Mouse (Mus musculus) heart, adult 2 months (tissue): Measurements from ENCODE around the gene Tyk2. TPM values are rescaled to one million over a fixed set of nuclear protein-coding genes. Genes with fewer than 3 reads are reported as not detected.
A peak's percentile ranks its signal among the peaks of the same experiment; 100 is the strongest.

Source experiments
- DNase-seq, 2 experiments: peaks; one replicate each; pipeline ENCODE4 v3.0.0; 2021
- H3K27ac ChIP-seq: fragments of 200-600 bp; 2 replicates; pipeline ENCODE4 v1.8.1; 2022
- H3K27me3 ChIP-seq: fragments of 200-500 bp; 2 replicates; pipeline ENCODE4 v1.6.1; 2012; ENCODE audit warnings: mild to moderate bottlenecking, low read length, inconsistent platforms, mixed read lengths; ENCODE audit not compliant: control insufficient read depth, insufficient read depth
- H3K36me3 ChIP-seq: fragments of 200-500 bp; 2 replicates; pipeline ENCODE4 v1.6.1; 2012; ENCODE audit warnings: low read length, inconsistent platforms; ENCODE audit not compliant: control insufficient read depth, insufficient read depth
- H3K4me1 ChIP-seq: fragments of 200-500 bp; 2 replicates; pipeline ENCODE4 v1.6.1; 2011; ENCODE audit warnings: low read length; ENCODE audit not compliant: control insufficient read depth, insufficient read depth
- H3K4me3 ChIP-seq: fragments of 200-600 bp; 2 replicates; pipeline ENCODE4 v1.8.1; 2022
- H3K79me2 ChIP-seq: fragments of 200-500 bp; replicated peaks from 2 replicates; pipeline ENCODE4 v1.6.1; 2012; ENCODE audit warnings: mild to moderate bottlenecking, inconsistent platforms, low read length, moderate library complexity, mixed read lengths; ENCODE audit not compliant: control insufficient read depth, insufficient read depth
- H3K9ac ChIP-seq: fragments of 200-500 bp; 2 replicates; pipeline ENCODE4 v1.6.1; 2012; ENCODE audit warnings: low read depth, mild to moderate bottlenecking, control low read depth, inconsistent platforms, low read length, mixed read lengths
- CTCF ChIP-seq: fragments of 200-600 bp; IDR thresholded peaks from 2 replicates; pipeline ENCODE4 v1.8.1; 2022; ENCODE audit warnings: antibody characterized with exemption, mild to moderate bottlenecking, moderate library complexity
- EP300 ChIP-seq: fragments of 200-500 bp; IDR thresholded peaks from 2 replicates; pipeline ENCODE4 v1.6.1; 2011; ENCODE audit warnings: low read depth, low read length, control low read depth; ENCODE audit not compliant: insufficient read depth
- POLR2A ChIP-seq: fragments of 200-500 bp; IDR thresholded peaks from 2 replicates; pipeline ENCODE4 v1.6.1; 2011; ENCODE audit warnings: mild to moderate bottlenecking, low read depth, low read length, control low read depth; ENCODE audit not compliant: insufficient read depth
- WGBS: fragments of 180-500 bp; shearing (Covaris S2); methylation state at CpG from one replicate; pipeline ENCODE4 v1.1.7; 2018; 5-methylcytosine and 5-hydroxymethylcytosine counted together
- intact Hi-C: fragments of 180-260 bp; cut with DNase I; formaldehyde crosslinking; loops from one replicate; pipeline ENCODE4 v1.15.1; 2025
- polyA plus RNA-seq: library from polyadenylated mRNA; depleted of rRNA; stranded (reverse); fragments of >200 nt; gene quantifications from 2 replicates; pipeline ENCODE4 v1.2.3, GENCODE M21; 2012
- total RNA-seq, 2 experiments: library from RNA; stranded (reverse); gene quantifications; 2 replicates each; pipeline ENCODE4 v1.2.3; 2021

The Tyk2 gene
- total and polyA plus RNA-seq, 3 experiments: 7.3 to 13.5 (median 8.1) TPM

DNA sequence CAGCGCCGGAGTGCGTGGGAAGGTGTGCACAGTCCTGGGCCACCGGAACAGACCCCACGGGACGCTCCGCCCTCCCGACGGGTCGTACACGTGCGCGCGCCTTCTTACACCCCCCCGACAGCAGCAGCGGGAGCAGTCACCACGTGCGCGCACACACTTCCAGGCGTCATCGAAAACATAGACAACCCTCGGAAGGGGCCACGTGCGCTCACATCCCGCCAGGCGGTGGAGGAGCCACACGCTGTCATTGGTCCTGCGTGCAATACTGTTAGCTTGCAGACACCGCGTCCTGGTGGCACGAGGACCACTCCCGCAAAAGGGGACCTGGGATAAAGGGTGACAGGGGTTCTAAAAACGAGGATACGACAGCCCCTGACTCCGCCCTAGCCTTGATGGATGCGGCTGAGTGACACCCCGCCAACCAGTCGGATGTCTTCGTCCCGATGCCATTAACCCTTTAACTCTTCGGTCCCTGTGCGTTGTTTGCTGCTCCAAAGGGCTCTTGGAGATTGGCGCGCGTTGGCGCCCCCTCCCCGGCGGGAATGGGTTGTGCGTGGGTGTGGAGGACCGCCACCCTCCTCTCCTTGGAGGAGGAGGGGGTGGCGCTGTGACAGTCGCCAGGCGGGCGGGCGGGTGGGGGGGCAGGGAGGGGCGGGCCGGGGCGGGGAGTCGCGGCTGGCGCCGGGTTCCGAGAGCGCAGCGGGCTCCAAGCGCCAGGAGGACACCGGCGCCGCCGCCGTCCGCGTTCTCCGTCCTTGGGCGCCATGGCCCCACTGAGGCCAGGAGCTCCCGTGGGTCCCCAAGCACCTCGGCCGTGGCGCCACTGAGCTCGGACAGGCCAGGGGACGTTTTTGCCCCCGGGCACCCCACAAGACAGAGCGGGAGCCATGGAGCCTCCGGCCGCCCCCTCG, 34.3 kb upstream of the Tyk2 start, which contains the start of gene Pde4a:
Pde4a (plus strand) TSS at position 674 of the 911 bp plus-strand sequence.
- peak within 1 kb of the TSS; percentile 31; the same call in 1 of the 2 replicates for H3K27ac ChIP-seq
- peak; percentile 49 to 56 for DNase-seq
- H3K4me1 ChIP-seq: peaks cover 16% of the 10 kb centered on the region
- peak within 1 kb of the TSS; percentile 81 for H3K9ac ChIP-seq
- no peaks in the 10 kb centered on the region for H3K27me3 ChIP-seq
- intact Hi-C loops: no loop called here
- TF ChIP-seq POLR2A: peak; percentile 45; the same call in 1 of the 2 replicates
- TF ChIP-seq EP300: no peak
- no peak for TF ChIP-seq CTCF
- H3K4me3 ChIP-seq: peak within 1 kb of the TSS; percentile 58
- under 1% methylated on average over 78 of the region's 86 CpGs for WGBS
- no peaks in the 10 kb centered on the region for H3K79me2 ChIP-seq
- H3K36me3 ChIP-seq: no peaks in the 10 kb centered on the region

DNA sequence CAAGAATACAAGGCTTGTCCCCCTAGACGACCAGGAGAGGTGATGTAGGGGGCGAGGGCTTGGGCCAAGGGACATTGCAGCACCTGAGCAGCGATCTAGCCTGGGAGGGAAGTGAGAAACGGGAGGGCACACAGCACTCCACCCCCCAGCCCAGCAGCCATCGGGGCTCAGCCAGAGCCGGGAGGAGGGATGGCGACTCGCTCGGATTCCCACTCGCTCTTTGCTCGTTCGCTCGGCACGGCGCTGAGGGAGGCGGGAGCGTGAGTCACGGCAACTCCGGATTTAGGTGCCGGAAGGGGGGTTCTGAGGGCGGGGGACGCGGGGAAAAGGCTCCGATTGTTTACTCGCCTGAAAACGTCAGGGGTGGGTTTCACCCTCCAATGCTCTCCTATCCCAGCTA, 33.0 kb upstream of the Tyk2 start:
- H3K79me2 ChIP-seq: no peaks in the 10 kb centered on the region
- no peaks in the 10 kb centered on the region for H3K36me3 ChIP-seq
- peaks cover 16% of the 10 kb centered on the region for H3K4me1 ChIP-seq
- H3K27ac ChIP-seq: no peak overlapping the region
- H3K9ac ChIP-seq: 0 out of 2 replicates have a peak overlapping the region, but pooled peaks have one; percentile 20
- TF ChIP-seq EP300: no peak
- TF ChIP-seq POLR2A: no peak
- TF ChIP-seq CTCF: no peak
- DNase-seq: no peak
- H3K27me3 ChIP-seq: no peaks in the 10 kb centered on the region
- no peak overlapping the region for H3K4me3 ChIP-seq
- WGBS: 0% methylated on average over 26 of the region's 26 CpGs
- intact Hi-C loops: no loop called here

- TF ChIP-seq CTCF (no peak), POLR2A (no peak), EP300 (no peak)
- no peaks in the 10 kb centered on the region for H3K36me3 ChIP-seq
- intact Hi-C loops: no loop called here
- H3K9ac ChIP-seq: no peak overlapping the region
- H3K79me2 ChIP-seq: no peaks in the 10 kb centered on the region
- H3K27ac ChIP-seq: no peak overlapping the region
- DNase-seq: no peak
- peaks cover 13% of the 10 kb centered on the region for H3K4me1 ChIP-seq
- no peaks in the 10 kb centered on the region for H3K27me3 ChIP-seq
- H3K4me3 ChIP-seq: no peak overlapping the region
- WGBS: 62% methylated on average over 11 of the region's 11 CpGs
Measured at GRCm38 (mm10) chr9:21163086-21164050, 32.3 kb upstream of the Tyk2 start.

GRCm38 (mm10) chr9:21161209-21161909, 30.3 kb upstream of the Tyk2 start:
- Histone ChIP-seq H3K27ac (peak overlapping the region; percentile 40; the same call in 1 of the 2 replicates), H3K36me3 (no peaks in the 10 kb centered on the region), H3K4me3 (peak overlapping the region; percentile 48), H3K79me2 (no peaks in the 10 kb centered on the region), H3K4me1 (peaks cover 4% of the 10 kb centered on the region), H3K9ac (peak overlapping the region; percentile 71), H3K27me3 (no peaks in the 10 kb centered on the region)
- TF ChIP-seq EP300 (0 out of 2 replicates have a peak, but pooled peaks have one; percentile 34), CTCF (no peak; the same call in 1 of the 2 replicates)
- peak; percentile 88 to 90 for DNase-seq
- intact Hi-C loops: no loop called here
- WGBS: 2% methylated on average over 52 of the region's 52 CpGs

GRCm38 (mm10) chr9:21154787-21155186, 23.7 kb upstream of the Tyk2 start:
- no peak for TF ChIP-seq POLR2A
- TF ChIP-seq EP300: no peak
- TF ChIP-seq CTCF: no peak
- Histone ChIP-seq H3K36me3 (no peaks in the 10 kb centered on the region), H3K9ac (no peak overlapping the region), H3K27me3 (no peaks in the 10 kb centered on the region), H3K27ac (no peak overlapping the region), H3K4me1 (peaks cover 3% of the 10 kb centered on the region), H3K4me3 (no peak overlapping the region), H3K79me2 (no peaks in the 10 kb centered on the region)
- intact Hi-C loops: loop anchor here (5.0 kb wide), 1 partner anchor 68 kb away; no protein-coding TSS in a partner anchor
- WGBS: 81% methylated on average over 3 of the region's 3 CpGs
- DNase-seq: no peak
